Mouse (Mus musculus) lung, embryonic 15.5 days (tissue): Measurements from ENCODE around the gene Aida. TPM values are rescaled to one million over a fixed set of nuclear protein-coding genes. Genes with fewer than 3 reads are reported as not detected.
"Not testable (repeated sequence)": the region's sequence is repeated elsewhere in the genome, so short reads cannot be mapped to it uniquely, and the experiment has no call there.

Experiments used
- ATAC-seq: fragments of 200-750 bp; cut with Nextera tagmentation; 2 replicates; pipeline ENCODE4 v1.8.0; 2017; ENCODE audit warnings: moderate number of reproducible peaks, borderline replicate concordance; ENCODE audit not compliant: low FRiP score, low TSS enrichment; ENCODE audit errors: extremely low read depth
- H3K27ac ChIP-seq: fragments of 300-500 bp; sonication (generic); 2 replicates; pipeline ENCODE4 v1.5.1; 2015; ENCODE audit warnings: moderate library complexity, mild to moderate bottlenecking, inconsistent platforms
- H3K27me3 ChIP-seq: fragments of 300-500 bp; sonication (generic); 2 replicates; pipeline ENCODE4 v1.6.1; 2015; ENCODE audit warnings: inconsistent platforms
- H3K36me3 ChIP-seq: fragments of 300-500 bp; sonication (generic); 2 replicates; pipeline ENCODE4 v1.6.1; 2015; ENCODE audit warnings: inconsistent platforms
- H3K4me1 ChIP-seq: fragments of 300-500 bp; sonication (generic); 2 replicates; pipeline ENCODE4 v1.6.1; 2015; ENCODE audit warnings: inconsistent platforms
- H3K4me2 ChIP-seq: fragments of 300-500 bp; sonication (generic); 2 replicates; pipeline ENCODE4 v1.6.1; 2015; ENCODE audit warnings: inconsistent platforms, mild to moderate bottlenecking, moderate library complexity
- H3K4me3 ChIP-seq: fragments of 300-500 bp; sonication (generic); 2 replicates; pipeline ENCODE4 v1.5.1; 2015; ENCODE audit warnings: mild to moderate bottlenecking, inconsistent platforms
- H3K9ac ChIP-seq: fragments of 300-500 bp; sonication (generic); 2 replicates; pipeline ENCODE4 v1.6.1; 2015; ENCODE audit warnings: inconsistent platforms
- H3K9me3 ChIP-seq: fragments of 300-500 bp; sonication (generic); 2 replicates; pipeline ENCODE4 v1.6.1; 2016; ENCODE audit warnings: inconsistent platforms
- WGBS: fragments of 180-500 bp; shearing (Covaris S2); methylation state at CpG from one replicate; pipeline ENCODE4 v1.1.7; 2015; 5-methylcytosine and 5-hydroxymethylcytosine counted together
- polyA plus RNA-seq: library from polyadenylated mRNA; unstranded; fragments of >200 nt; fragmentation: Nextera tagmentation; extraction: Ambion mirVana; gene quantifications from 2 replicates; pipeline ENCODE4 v1.2.1, GENCODE M21; 2015

The Aida gene
- polyA plus RNA-seq, 1 experiment from 2014 or later: 43.9 TPM

- H3K27me3 ChIP-seq: no peaks in the 10 kb centered on the region
- no peak overlapping the region for H3K4me3 ChIP-seq
- H3K4me1 ChIP-seq: no peaks in the 10 kb centered on the region
- no peak for ATAC-seq
- H3K4me2 ChIP-seq: no peak overlapping the region
- H3K36me3 ChIP-seq: peaks cover 79% of the 10 kb centered on the region
- no peaks in the 10 kb centered on the region for H3K9me3 ChIP-seq
- no peak overlapping the region for H3K9ac ChIP-seq
- no peak overlapping the region for H3K27ac ChIP-seq
- WGBS: 83% methylated on average over 3 of the region's 3 CpGs
Measured at GRCm38 (mm10) chr1:183288351-183288750, 8.0 kb upstream of the Aida start.

GRCm38 (mm10) chr1:183289576-183289975, 6.8 kb upstream of the Aida start:
- H3K27me3 ChIP-seq: no peaks in the 10 kb centered on the region
- H3K4me1 ChIP-seq: no peaks in the 10 kb centered on the region
- WGBS: 86% methylated on average over 4 of the region's 4 CpGs
- H3K4me3 ChIP-seq: no peak overlapping the region
- H3K4me2 ChIP-seq: no peak overlapping the region
- no peak overlapping the region for H3K27ac ChIP-seq
- H3K36me3 ChIP-seq: peaks cover 76% of the 10 kb centered on the region
- ATAC-seq: no peak
- H3K9ac ChIP-seq: no peak overlapping the region
- H3K9me3 ChIP-seq: no peaks in the 10 kb centered on the region

GRCm38 (mm10) chr1:183296877-183297383, 540 bp downstream of the Aida start, which contains the start of gene Brox:
Brox (minus strand) TSS chr1:183297269.
- under 1% methylated on average over 39 of the region's 39 CpGs for WGBS
- H3K27me3 ChIP-seq: no peaks in the 10 kb centered on the region
- ATAC-seq: peak; percentile 90

GRCm38 (mm10) chr1:183297473-183297885, 1.1 kb downstream of the Aida start:
- H3K9ac ChIP-seq: peak overlapping the region; percentile 44
- peak overlapping the region; percentile 51 for H3K4me3 ChIP-seq
- ATAC-seq: no peak
- H3K4me1 ChIP-seq: no peaks in the 10 kb centered on the region
- no peaks in the 10 kb centered on the region for H3K9me3 ChIP-seq
- peaks cover 12% of the 10 kb centered on the region for H3K36me3 ChIP-seq
- no peaks in the 10 kb centered on the region for H3K27me3 ChIP-seq
- H3K27ac ChIP-seq: peak overlapping the region; percentile 51
- H3K4me2 ChIP-seq: peak overlapping the region; percentile 57
- WGBS: under 1% methylated on average over 30 of the region's 30 CpGs

More at GRCm38 (mm10) chr1:183296877-183297383, 540 bp downstream of the Aida start, which contains the start of gene Brox:
- peak within 1 kb of the TSS; percentile 80 for H3K27ac ChIP-seq
- H3K9ac ChIP-seq: peak within 1 kb of the TSS; percentile 50
- H3K4me3 ChIP-seq: peak within 1 kb of the TSS; percentile 51
- peak within 1 kb of the TSS; percentile 57 for H3K4me2 ChIP-seq
- H3K9me3 ChIP-seq: no peaks in the 10 kb centered on the region
- H3K36me3 ChIP-seq: peaks cover 17% of the 10 kb centered on the region
- no peaks in the 10 kb centered on the region for H3K4me1 ChIP-seq

- Histone ChIP-seq H3K27me3 (no peaks in the 10 kb centered on the region), H3K4me3 (peak overlapping the region; percentile 51), H3K9me3 (no peaks in the 10 kb centered on the region), H3K27ac (peak overlapping the region; percentile 51), H3K4me1 (no peaks in the 10 kb centered on the region), H3K9ac (peak overlapping the region; percentile 44), H3K4me2 (peak overlapping the region; percentile 57), H3K36me3 (peaks cover 9% of the 10 kb centered on the region)
- peak; percentile 24; the same call in 1 of the 2 replicates for ATAC-seq
- WGBS: under 1% methylated on average over 20 of the region's 20 CpGs
Measured at GRCm38 (mm10) chr1:183297886-183298489, 1.6 kb downstream of the Aida start.

GRCm38 (mm10) chr1:183299161-183299560, 2.8 kb downstream of the Aida start:
- no peaks in the 10 kb centered on the region for H3K9me3 ChIP-seq
- no peak overlapping the region for H3K4me3 ChIP-seq
- no peaks in the 10 kb centered on the region for H3K27me3 ChIP-seq
- no peak overlapping the region for H3K27ac ChIP-seq
- H3K9ac ChIP-seq: no peak overlapping the region
- H3K36me3 ChIP-seq: no peaks in the 10 kb centered on the region
- 85% methylated on average over 6 of the region's 6 CpGs for WGBS
- no peak for ATAC-seq
- H3K4me1 ChIP-seq: no peaks in the 10 kb centered on the region
- no peak overlapping the region for H3K4me2 ChIP-seq

GRCm38 (mm10) chr1:183307555-183307954, 11.2 kb downstream of the Aida start:
- Histone ChIP-seq H3K4me1 (no peaks in the 10 kb centered on the region), H3K9ac (no peak overlapping the region), H3K36me3 (peaks cover 9% of the 10 kb centered on the region), H3K4me2 (no peak overlapping the region), H3K27ac (no peak overlapping the region), H3K4me3 (no peak overlapping the region), H3K9me3 (no peaks in the 10 kb centered on the region), H3K27me3 (no peaks in the 10 kb centered on the region)
- no peak for ATAC-seq
- WGBS: 81% methylated on average over 3 of the region's 3 CpGs

GRCm38 (mm10) chr1:183308476-183308875, 12.1 kb downstream of the Aida start:
- no peaks in the 10 kb centered on the region for H3K9me3 ChIP-seq
- H3K9ac ChIP-seq: no peak overlapping the region
- no peak overlapping the region for H3K4me2 ChIP-seq
- peaks cover 11% of the 10 kb centered on the region for H3K36me3 ChIP-seq
- H3K4me3 ChIP-seq: no peak overlapping the region
- WGBS: 93% methylated on average over 1 of the region's 1 CpGs
- H3K27me3 ChIP-seq: no peaks in the 10 kb centered on the region
- no peaks in the 10 kb centered on the region for H3K4me1 ChIP-seq
- no peak for ATAC-seq
- no peak overlapping the region for H3K27ac ChIP-seq

GRCm38 (mm10) chr1:183309601-183310000, 13.2 kb downstream of the Aida start:
- peaks cover 17% of the 10 kb centered on the region for H3K36me3 ChIP-seq
- ATAC-seq, H3K4me2 ChIP-seq, H3K27me3 ChIP-seq, H3K9me3 ChIP-seq, H3K4me1 ChIP-seq, H3K27ac ChIP-seq, H3K4me3 ChIP-seq, H3K9ac ChIP-seq: not testable (repeated sequence)
- 78% methylated on average over 2 of the region's 2 CpGs for WGBS

- no peaks in the 10 kb centered on the region for H3K9me3 ChIP-seq
- peaks cover 39% of the 10 kb centered on the region for H3K36me3 ChIP-seq
- no peaks in the 10 kb centered on the region for H3K27me3 ChIP-seq
- WGBS: 85% methylated on average over 2 of the region's 2 CpGs
- no peak overlapping the region for H3K4me3 ChIP-seq
- no peak overlapping the region for H3K9ac ChIP-seq
- no peak for ATAC-seq
- no peaks in the 10 kb centered on the region for H3K4me1 ChIP-seq
- no peak overlapping the region for H3K4me2 ChIP-seq
- H3K27ac ChIP-seq: no peak overlapping the region
Measured at GRCm38 (mm10) chr1:183312076-183312475, 15.7 kb downstream of the Aida start.

GRCm38 (mm10) chr1:183315783-183316182, 19.4 kb downstream of the Aida start:
- H3K9ac ChIP-seq: no peak overlapping the region
- no peak for ATAC-seq
- H3K27me3 ChIP-seq: no peaks in the 10 kb centered on the region
- peaks cover 56% of the 10 kb centered on the region for H3K36me3 ChIP-seq
- 92% methylated on average over 2 of the region's 2 CpGs for WGBS
- no peaks in the 10 kb centered on the region for H3K4me1 ChIP-seq
- no peak overlapping the region for H3K4me2 ChIP-seq
- no peak overlapping the region for H3K4me3 ChIP-seq
- no peaks in the 10 kb centered on the region for H3K9me3 ChIP-seq
- no peak overlapping the region for H3K27ac ChIP-seq

GRCm38 (mm10) chr1:183320708-183321107, 24.3 kb downstream of the Aida start:
- no peaks in the 10 kb centered on the region for H3K9me3 ChIP-seq
- no peaks in the 10 kb centered on the region for H3K27me3 ChIP-seq
- H3K4me1 ChIP-seq: no peaks in the 10 kb centered on the region
- peaks cover 63% of the 10 kb centered on the region for H3K36me3 ChIP-seq
- 61% methylated on average over 3 of the region's 3 CpGs for WGBS
- no peak overlapping the region for H3K27ac ChIP-seq
- no peak overlapping the region for H3K4me3 ChIP-seq
- H3K4me2 ChIP-seq: no peak overlapping the region
- no peak overlapping the region for H3K9ac ChIP-seq
- no peak for ATAC-seq
